Mouse (Mus musculus) neural tube, embryonic 10.5 days (tissue): ENCODE results near the gene Tesc.
A peak's percentile ranks its signal among the peaks of the same experiment; 100 is the strongest.

Source experiments
- DNase-seq: peaks from one replicate; pipeline ENCODE4 v3.0.0-alpha.2; 2017; ENCODE audit warnings: low spot score; ENCODE audit errors: extremely low spot score

Gene Tesc

GRCm38 (mm10) chr5:118015669-118016068 lies 11.9 kb upstream of the Tesc start:
- no peak for DNase-seq

- DNase-seq, result no peak
Observed at GRCm38 (mm10) chr5:118017527-118017926, 10.0 kb upstream of the Tesc start.

DNA sequence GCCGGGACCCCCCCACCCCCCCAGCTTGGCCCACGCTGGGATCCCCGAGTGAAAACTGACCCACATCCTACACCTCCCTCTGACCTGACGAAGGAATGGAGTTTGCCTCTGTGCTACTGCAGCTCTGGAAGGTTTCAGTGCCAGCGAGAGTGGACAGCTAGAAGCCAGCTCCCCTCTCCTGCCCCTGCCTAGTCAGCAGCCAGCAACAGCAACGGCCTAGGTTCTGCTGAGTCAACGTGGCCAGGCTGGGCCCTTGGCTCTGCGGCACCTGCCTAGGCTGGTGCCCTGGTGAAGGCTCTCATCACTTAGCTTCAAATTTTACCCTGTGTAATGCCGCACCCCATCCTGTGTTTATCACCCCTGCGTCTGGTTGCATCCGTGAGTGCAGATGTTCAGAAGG lies 7.6 kb upstream of the Tesc start:
- no peak for DNase-seq

DNA sequence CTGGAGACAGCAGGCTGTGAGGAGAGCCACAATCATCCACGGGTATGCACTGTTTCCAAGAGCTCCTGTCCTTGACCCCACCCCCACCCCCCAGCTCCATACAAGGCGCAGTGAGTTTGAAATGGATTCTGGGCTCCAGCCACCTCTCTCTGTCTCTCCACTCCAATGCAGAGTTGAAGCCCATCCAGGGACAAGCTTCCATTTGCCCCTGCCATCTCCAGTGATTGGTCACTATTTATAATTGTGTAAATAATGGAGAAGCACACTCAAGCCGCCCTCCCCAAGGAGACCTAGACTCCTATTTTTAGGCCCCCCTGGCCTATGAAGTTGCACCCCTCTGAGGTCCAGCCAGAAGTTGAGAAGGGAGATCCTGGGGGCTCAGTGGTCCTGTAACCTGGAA lies 4.5 kb upstream of the Tesc start:
- DNase-seq, result no peak

DNA sequence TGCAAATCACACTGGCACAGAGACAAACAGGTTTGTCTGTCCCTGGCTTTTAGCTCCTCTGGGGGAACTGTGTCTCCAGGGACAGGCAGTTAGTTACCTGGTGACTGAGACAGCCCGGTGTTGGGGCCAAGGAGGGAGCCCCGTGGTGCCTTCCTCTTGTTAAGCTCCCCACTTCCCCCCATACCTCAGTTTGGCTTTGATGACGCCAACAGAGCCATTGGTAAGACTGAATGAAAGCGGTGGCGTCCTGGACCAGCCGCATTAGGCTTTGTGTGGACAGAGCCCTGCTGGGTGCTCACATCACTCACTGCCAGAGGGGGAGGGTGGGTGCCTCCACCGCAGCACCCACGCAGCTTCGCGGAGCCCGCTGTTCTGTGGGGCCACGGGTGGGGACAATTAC lies 1.7 kb upstream of the Tesc start:
- DNase-seq, result no peak

GRCm38 (mm10) chr5:118026343-118026742 lies 1.2 kb upstream of the Tesc start:
- DNase-seq, result peak; percentile 33

- DNase-seq, result peak; percentile 49
Observed at GRCm38 (mm10) chr5:118027101-118027697, 344 bp upstream of the Tesc start.

DNA sequence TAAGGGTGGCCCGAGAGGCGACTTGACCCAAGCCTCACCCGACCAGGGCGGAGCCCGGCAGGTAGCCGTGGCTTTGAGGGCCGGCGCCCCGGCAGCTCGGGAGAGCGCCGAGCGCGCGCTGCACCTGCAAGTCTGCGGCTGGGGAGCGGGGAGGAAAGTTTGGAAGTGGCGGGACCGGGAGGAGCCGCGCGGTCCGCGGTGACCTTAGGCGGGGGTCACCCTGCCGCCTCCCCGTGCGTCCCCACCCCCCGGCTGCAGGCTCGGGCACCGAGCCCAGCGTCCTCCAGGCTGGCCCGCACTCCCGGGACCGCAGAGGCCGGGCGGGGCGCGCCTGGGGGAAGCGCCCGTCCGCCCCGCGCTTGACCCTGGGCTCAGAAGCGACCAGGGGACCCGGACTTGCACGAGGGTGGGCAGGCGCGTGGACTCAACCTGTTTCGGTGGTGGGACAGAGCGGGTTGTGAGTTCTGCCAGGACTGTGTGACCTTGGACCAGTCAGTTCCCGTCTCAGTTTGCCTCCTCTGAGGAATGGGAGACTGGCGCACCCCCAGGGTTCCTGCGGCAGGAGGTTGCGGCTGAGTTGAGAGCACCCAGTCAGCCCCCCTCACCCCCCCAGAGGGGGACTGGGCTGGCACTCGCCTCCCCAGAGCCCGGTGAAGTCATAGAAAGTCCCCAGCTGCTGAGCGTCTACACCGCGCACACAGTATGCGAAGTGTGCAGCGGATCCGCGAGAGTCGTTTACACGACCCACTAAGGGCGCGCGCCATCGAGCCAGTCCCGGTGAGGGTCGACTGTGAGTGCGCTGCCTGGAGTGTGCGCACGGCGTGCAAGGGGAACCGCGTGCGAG lies 870 bp downstream of the Tesc start:
- peak; percentile 27 for DNase-seq

DNA sequence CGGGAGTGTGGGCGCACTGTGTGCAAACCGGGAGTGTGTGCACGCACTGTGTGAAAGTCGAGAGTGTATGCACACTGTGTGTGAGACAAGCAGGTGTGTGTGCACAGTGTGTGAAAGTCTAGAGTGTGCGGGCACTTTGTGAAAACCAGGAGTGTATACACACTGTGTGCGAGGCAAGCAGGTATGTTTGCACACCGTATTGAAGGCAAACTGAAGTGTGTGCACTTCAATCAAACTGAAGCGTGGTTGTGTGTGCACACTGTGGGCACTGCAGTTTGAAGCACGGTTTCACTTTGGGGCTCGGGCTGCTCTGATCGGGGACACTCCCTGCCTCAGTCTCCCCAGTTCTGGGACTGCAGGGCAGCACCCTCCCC lies 1.5 kb downstream of the Tesc start:
- no peak for DNase-seq

DNA sequence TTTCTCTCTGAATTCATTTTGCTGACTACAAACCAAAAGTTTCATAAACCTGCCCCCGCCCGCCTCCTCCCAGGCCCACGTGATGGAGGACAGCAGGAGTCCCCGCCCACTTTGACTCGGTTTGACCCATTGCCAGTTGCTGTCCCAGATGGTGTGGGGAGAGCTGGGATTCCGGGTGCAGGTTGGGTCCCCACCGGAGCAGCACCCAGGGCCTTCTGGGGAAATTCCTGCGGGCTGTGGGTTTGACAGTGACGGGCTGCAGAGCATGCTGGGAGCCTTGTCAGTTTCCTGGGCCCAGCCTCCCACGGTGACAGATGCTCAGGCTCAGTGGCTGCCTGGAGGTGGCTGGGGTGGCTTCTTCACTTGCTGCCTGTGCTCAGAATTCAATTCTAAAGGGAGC lies 1.9 kb downstream of the Tesc start:
- DNase-seq, result peak; percentile 27

- no peak for DNase-seq
Observed at GRCm38 (mm10) chr5:118030022-118030675, 2.6 kb downstream of the Tesc start.

DNA sequence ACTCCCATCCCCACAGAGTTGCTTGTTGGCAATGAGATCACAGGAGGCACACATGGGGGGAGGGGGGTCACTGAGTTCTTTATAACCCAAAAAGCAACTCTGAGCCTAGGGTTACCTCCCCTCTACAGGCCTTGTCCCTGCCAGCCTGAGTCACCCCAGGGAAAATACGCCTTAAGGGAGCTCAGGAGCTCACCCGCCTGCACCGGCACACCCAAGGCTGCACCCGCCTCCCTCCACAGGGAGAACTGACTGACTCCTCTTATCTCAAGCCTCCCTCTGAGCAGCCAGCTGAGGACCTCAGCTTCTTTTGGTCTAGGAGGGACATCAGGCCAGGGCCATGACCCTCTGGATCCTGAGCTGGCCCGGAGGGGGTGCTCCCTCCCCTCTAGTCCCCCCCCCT lies 3.5 kb downstream of the Tesc start:
- no peak for DNase-seq

DNA sequence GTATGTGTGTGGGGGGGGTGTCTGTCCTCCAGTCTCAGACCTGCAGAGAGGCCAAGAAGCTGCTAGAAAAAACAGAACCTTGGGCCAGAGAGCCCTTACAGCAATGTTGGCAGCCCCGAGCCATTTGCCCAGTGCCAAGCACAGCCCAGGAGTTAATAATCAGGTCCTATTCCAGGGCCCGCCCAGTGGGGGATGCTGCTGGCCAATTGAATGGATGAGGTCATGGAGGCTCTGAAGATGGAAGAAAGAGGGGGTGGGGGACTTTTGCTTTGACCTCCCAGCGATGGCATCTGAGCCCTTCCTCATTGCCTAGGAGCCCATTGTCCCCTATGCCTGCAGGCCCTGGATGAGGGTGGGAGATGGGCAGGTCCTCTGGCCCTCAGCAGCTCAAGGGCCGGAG lies 4.0 kb downstream of the Tesc start:
- no peak for DNase-seq

- no peak for DNase-seq
Observed at GRCm38 (mm10) chr5:118033328-118033727, 5.8 kb downstream of the Tesc start.

DNA sequence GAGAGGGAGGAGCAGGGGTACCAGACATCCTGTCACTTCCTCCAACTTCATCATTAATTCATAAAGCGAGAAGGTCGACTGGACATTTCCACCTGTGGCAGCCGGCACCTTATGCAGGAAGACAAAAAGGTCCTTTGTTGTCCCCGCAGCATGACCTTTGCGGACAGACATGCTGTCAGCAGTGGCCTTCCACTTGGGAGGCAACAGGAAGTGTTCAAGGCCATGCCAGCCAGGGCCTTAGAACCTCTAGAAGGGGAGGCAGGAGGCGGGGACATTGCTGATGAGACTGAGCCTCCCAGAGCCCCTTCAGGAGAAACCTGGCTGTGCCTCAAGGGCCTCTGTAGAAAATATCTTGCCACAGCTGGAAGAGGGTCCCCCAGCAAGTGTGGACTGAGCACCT lies 6.2 kb downstream of the Tesc start:
- DNase-seq, result no peak

DNA sequence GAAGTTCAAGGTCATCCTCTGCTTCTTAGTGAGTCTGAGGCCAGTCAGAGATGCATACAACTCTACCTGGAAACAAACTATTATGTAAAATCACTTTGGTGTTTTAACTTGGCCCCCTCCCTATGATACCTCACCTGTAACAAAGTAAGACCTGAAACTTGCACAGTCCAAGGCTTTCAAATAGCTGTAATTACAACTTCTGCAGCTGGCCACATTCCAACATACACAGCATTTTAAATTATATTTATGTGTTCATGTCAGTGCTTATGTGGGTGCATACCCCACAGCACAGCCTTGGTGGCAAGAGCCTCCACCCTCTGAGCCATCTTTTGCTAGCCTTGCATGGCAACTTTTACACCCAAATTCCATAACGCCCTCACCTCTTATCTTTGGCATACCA lies 7.1 kb downstream of the Tesc start:
- no peak for DNase-seq

- DNase-seq, result no peak
Observed at GRCm38 (mm10) chr5:118035786-118036185, 8.2 kb downstream of the Tesc start.

GRCm38 (mm10) chr5:118036888-118037797 lies 9.6 kb downstream of the Tesc start:
- no peak for DNase-seq

- DNase-seq, result no peak
Observed at GRCm38 (mm10) chr5:118037798-118038484, 10.4 kb downstream of the Tesc start.

GRCm38 (mm10) chr5:118039241-118039668 lies 11.7 kb downstream of the Tesc start:
- no peak for DNase-seq

DNA sequence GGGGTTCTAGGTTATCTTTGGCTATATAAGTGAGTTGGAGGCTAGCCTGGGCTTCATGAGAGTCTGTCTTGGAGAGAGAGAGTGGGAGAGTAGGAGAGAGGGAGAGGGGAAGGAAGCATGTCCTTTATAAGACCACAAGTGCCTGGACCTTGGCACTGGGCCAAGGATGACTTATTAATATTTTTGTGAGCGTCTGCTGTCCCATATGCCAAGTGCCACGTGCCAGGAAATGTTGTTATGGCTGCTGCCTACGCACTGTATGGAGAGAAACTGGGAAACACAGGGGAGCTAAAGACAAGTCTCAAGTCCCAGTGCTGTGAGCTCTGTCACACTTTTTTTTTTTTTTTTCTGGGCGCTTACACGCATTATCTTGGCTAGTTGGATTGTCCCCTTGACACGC lies 15.1 kb downstream of the Tesc start:
- no peak for DNase-seq
